Mouse (Mus musculus) CH12.LX (cell line): ENCODE data around the gene Psma6.

ENCODE experiments used
- CHD2 ChIP-seq: IDR thresholded peaks from 2 replicates; pipeline ENCODE4 v1.6.1; 2011; ENCODE audit warnings: low read length, improper control_type of control experiment
- CTCF ChIP-seq, 2 experiments: IDR thresholded peaks in 1 of 2; conservative IDR thresholded peaks in 1 of 2; 2 replicates each; pipeline ENCODE4 v1.5.1; 2011 to 2012; ENCODE audit warnings: low read depth in 2 of 2, low read length in 2 of 2, improper control_type of control experiment in 1 of 2, inconsistent platforms in 1 of 2, mild to moderate bottlenecking in 1 of 2, moderate library complexity in 1 of 2
- MXI1 ChIP-seq: IDR thresholded peaks from 2 replicates; pipeline ENCODE4 v1.6.1; 2011; ENCODE audit warnings: mild to moderate bottlenecking, low read depth, low read length, improper control_type of control experiment
- MYC ChIP-seq: IDR thresholded peaks from 2 replicates; pipeline ENCODE4 v1.6.1; 2011; ENCODE audit warnings: low read depth, mild to moderate bottlenecking, improper control_type of control experiment, low read length
- POLR2A ChIP-seq: IDR thresholded peaks from 2 replicates; pipeline ENCODE4 v1.6.1; 2011; ENCODE audit warnings: low read depth, mild to moderate bottlenecking, improper control_type of control experiment, low read length
- RCOR1 ChIP-seq: conservative IDR thresholded peaks from 2 replicates; pipeline ENCODE4 v1.6.1; 2012; ENCODE audit warnings: low read depth, mild to moderate bottlenecking, inconsistent platforms, low read length, improper control_type of control experiment
- TCF12 ChIP-seq: IDR thresholded peaks from 2 replicates; pipeline ENCODE4 v1.6.1; 2014; ENCODE audit warnings: low read depth, mild to moderate bottlenecking, inconsistent platforms, low read length, improper control_type of control experiment
- USF1 ChIP-seq: IDR thresholded peaks from 2 replicates; pipeline ENCODE4 v1.6.1; 2014; ENCODE audit warnings: low read depth, mild to moderate bottlenecking, inconsistent platforms, low read length, improper control_type of control experiment
- ZC3H11A ChIP-seq: IDR thresholded peaks from 2 replicates; pipeline ENCODE4 v1.6.1; 2012; ENCODE audit warnings: low read depth, mild to moderate bottlenecking, inconsistent platforms, low read length, improper control_type of control experiment
- ZKSCAN1 ChIP-seq: IDR thresholded peaks from 2 replicates; pipeline ENCODE4 v1.6.1; 2012; ENCODE audit warnings: low read depth, inconsistent platforms, low read length, improper control_type of control experiment, borderline replicate concordance
- ZMIZ1 ChIP-seq: IDR thresholded peaks from 2 replicates; pipeline ENCODE4 v1.6.1; 2012; ENCODE audit warnings: low read depth, mild to moderate bottlenecking, inconsistent platforms, low read length, improper control_type of control experiment

GRCm38 (mm10) chr12:55463992-55464845, 80.2 kb downstream of the Psma6 start:
- no peak for TF ChIP-seq CTCF (conservative IDR thresholded peaks at IDR 0.05 in 1 of 2, IDR thresholded peaks at IDR 0.05 in 1 of 2; ENCODE audit: low read depth in 2 of 2, low read length in 2 of 2)
- TF ChIP-seq MYC: no peak
- no peak for TF ChIP-seq CHD2
- no peak for TF ChIP-seq USF1
- TF ChIP-seq POLR2A: no peak
- TF ChIP-seq ZKSCAN1: no peak
- no peak for TF ChIP-seq MXI1
- no peak for TF ChIP-seq ZMIZ1
- TF ChIP-seq RCOR1: no peak
- no peak for TF ChIP-seq ZC3H11A
- TF ChIP-seq TCF12: no peak
